Comparison of ENCODE assay signal across 8 mouse cellular contexts in the genomic region with DNA sequence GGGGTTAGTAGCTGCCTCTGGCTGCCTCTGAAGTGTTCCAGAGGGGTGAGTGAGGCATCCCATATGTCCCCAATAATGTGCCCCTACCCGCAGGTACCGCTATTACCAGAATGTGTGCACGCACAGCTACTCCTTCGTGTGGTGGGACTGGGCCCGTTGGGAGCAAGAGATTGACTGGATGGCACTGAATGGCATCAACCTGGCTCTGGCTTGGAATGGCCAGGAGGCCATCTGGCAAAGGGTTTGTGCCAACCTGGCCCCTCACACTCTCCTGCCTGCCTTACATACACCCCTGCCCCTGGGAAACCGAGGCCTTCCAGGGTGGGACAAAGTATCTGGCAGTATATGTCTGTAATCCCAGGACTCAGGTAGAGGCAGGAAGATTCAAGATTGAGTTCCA. TPM values are rescaled to one million over a fixed set of nuclear protein-coding genes. Genes with fewer than 3 reads are reported as not detected.
DNase-seq lines count a peak whose midpoint lies in the region; ATAC-seq and TF ChIP-seq lines count a peak whose summit lies in the region.

No protein-coding gene starts in this region.

- H3K27me3 ChIP-seq in liver, embryonic 11.5 days (replicated peaks; ENCODE audit: control insufficient read depth, insufficient read depth, low read length) = peaks cover 13% of the 10 kb centered on the region
- H3K27me3 ChIP-seq in hindbrain, postnatal 0 days (ENCODE audit: insufficient read depth, low read length) = no peaks in the 10 kb centered on the region
- no peaks in the 10 kb centered on the region for H3K27me3 ChIP-seq in midbrain, postnatal 0 days (ENCODE audit: insufficient read depth, low read length)

- peak; percentile 73 to 78 for DNase-seq in cerebellum, postnatal 10 days
- no peak for DNase-seq in cerebellum, adult 11-12 months
- no peak for DNase-seq in liver, embryonic 11.5 days (ENCODE audit: low spot score)
- DNase-seq in liver = no peak
- no peak for DNase-seq in hindbrain, postnatal 0 days (ENCODE audit: low spot score)
- no peak for DNase-seq in midbrain, postnatal 0 days (ENCODE audit: low spot score)
- DNase-seq in spleen, adult 18-20 months = no peak

- no peak overlapping the region for H3K9ac ChIP-seq in liver, embryonic 11.5 days (ENCODE audit: low read depth, low read length)
- peak overlapping the region; percentile 86 for H3K9ac ChIP-seq in hindbrain, postnatal 0 days (replicated peaks; ENCODE audit: low read length)
- H3K9ac ChIP-seq in midbrain, postnatal 0 days (replicated peaks; ENCODE audit: low read length, poor library complexity, severe bottlenecking) = no peak overlapping the region

- H3K4me3 ChIP-seq in liver, embryonic 11.5 days (ENCODE audit: low read depth, low read length) = peak overlapping the region; percentile 82; the same call in 1 of the 2 replicates
- H3K4me3 ChIP-seq in hindbrain, postnatal 0 days (ENCODE audit: low read length) = peak overlapping the region; percentile 81
- peak overlapping the region; percentile 80; the same call in 1 of the 2 replicates for H3K4me3 ChIP-seq in midbrain, postnatal 0 days (ENCODE audit: low read depth, low read length)

- no peak for ATAC-seq in liver, embryonic 11.5 days (replicated peaks; ENCODE audit: low FRiP score)
- no peak for ATAC-seq in hindbrain, postnatal 0 days
- no peak for ATAC-seq in midbrain, postnatal 0 days (ENCODE audit: low FRiP score)
- ATAC-seq in activated CD4-positive, CD25-positive, alpha-beta regulatory T cell, adult 4 months = no peak

- TF ChIP-seq CTCF in hindbrain, postnatal 0 days (IDR thresholded peaks at IDR 0.05; ENCODE audit: low read depth) = no peak
- no peak for TF ChIP-seq CTCF in midbrain, postnatal 0 days (IDR thresholded peaks at IDR 0.05)

- H3K4me1 ChIP-seq in liver, embryonic 11.5 days (replicated peaks; ENCODE audit: control insufficient read depth, insufficient read depth, low read length) = peaks cover 12% of the 10 kb centered on the region
- 0 out of 2 replicates have a peak, but pooled peaks cover 6% of the 10 kb centered on the region for H3K4me1 ChIP-seq in hindbrain, postnatal 0 days (ENCODE audit: insufficient read depth, low read length)
- peaks cover 6% of the 10 kb centered on the region for H3K4me1 ChIP-seq in midbrain, postnatal 0 days (ENCODE audit: insufficient read depth, low read length)

- peak overlapping the region; percentile 100; the same call in 1 of the 2 replicates for H3K4me2 ChIP-seq in liver, embryonic 11.5 days
- H3K4me2 ChIP-seq in hindbrain, postnatal 0 days (ENCODE audit: low read depth, low read length) = peak overlapping the region; percentile 98
- H3K4me2 ChIP-seq in midbrain, postnatal 0 days (ENCODE audit: low read depth, low read length, poor library complexity, severe bottlenecking) = peak overlapping the region; percentile 98

- WGBS in liver, embryonic 11.5 days = 73% methylated on average over 6 of the region's 6 CpGs
- 60% methylated on average over 6 of the region's 6 CpGs for WGBS in hindbrain, postnatal 0 days
- WGBS in midbrain, postnatal 0 days = 78% methylated on average over 6 of the region's 6 CpGs

- no peak overlapping the region for H3K27ac ChIP-seq in liver, embryonic 11.5 days (ENCODE audit: low read depth, low read length)
- no peak overlapping the region for H3K27ac ChIP-seq in hindbrain, postnatal 0 days
- no peak overlapping the region for H3K27ac ChIP-seq in midbrain, postnatal 0 days (ENCODE audit: low read depth, low read length)

- H3K36me3 ChIP-seq in liver, embryonic 11.5 days (ENCODE audit: control insufficient read depth, insufficient read depth, low read length) = no peaks in the 10 kb centered on the region
- H3K36me3 ChIP-seq in hindbrain, postnatal 0 days (ENCODE audit: insufficient read depth, low read length) = no peaks in the 10 kb centered on the region
- H3K36me3 ChIP-seq in midbrain, postnatal 0 days (ENCODE audit: insufficient read depth, low read length) = no peaks in the 10 kb centered on the region

- no peaks in the 10 kb centered on the region for H3K9me3 ChIP-seq in liver, embryonic 11.5 days (ENCODE audit: control insufficient read depth, low read length)
- H3K9me3 ChIP-seq in hindbrain, postnatal 0 days (ENCODE audit: low read length) = no peaks in the 10 kb centered on the region
- H3K9me3 ChIP-seq in midbrain, postnatal 0 days (ENCODE audit: low read length) = no peaks in the 10 kb centered on the region

RNA-seq across cellular contexts. Expression of a gene that starts 1.2 kb away (rescaled TPM):
- 7.7 and 8.0 TPM in 2 replicates for polyA plus RNA-seq in liver, embryonic 11.5 days (2014; fragmentation: Nextera tagmentation; extraction: Ambion mirVana)
- 23.1 and 23.8 TPM in 2 replicates for total RNA-seq in hindbrain, postnatal 0 days (2014; rRNA removed)
- 15.3 and 17.0 TPM in 2 replicates for polyA plus RNA-seq in hindbrain, postnatal 0 days (2015; fragmentation: Nextera tagmentation; extraction: Ambion mirVana)
- 20.9 and 22.2 TPM in 2 replicates for total RNA-seq in midbrain, postnatal 0 days (2014; rRNA removed)
- 16.0 and 16.6 TPM in 2 replicates for polyA plus RNA-seq in midbrain, postnatal 0 days (2015; fragmentation: Nextera tagmentation; extraction: Ambion mirVana)
- polyA plus RNA-seq in activated CD4-positive, CD25-positive, alpha-beta regulatory T cell, adult 4 months (2017; shearing (Covaris generic)) = 1 to 10 TPM; 6.8 to 9.0 TPM

RNA-seq across cellular contexts. Expression of a gene that starts 7.2 kb away (rescaled TPM):
- polyA plus RNA-seq in liver, embryonic 11.5 days (2014; fragmentation: Nextera tagmentation; extraction: Ambion mirVana) = 0.12 and 0.27 TPM in 2 replicates
- total RNA-seq in hindbrain, postnatal 0 days (2014; rRNA removed) = 0.16 and 0.22 TPM in 2 replicates
- not detected in 2 replicates for polyA plus RNA-seq in hindbrain, postnatal 0 days (2015; fragmentation: Nextera tagmentation; extraction: Ambion mirVana)
- total RNA-seq in midbrain, postnatal 0 days (2014; rRNA removed) = 0.27 TPM in 1 of 2 replicates, not detected in the other
- polyA plus RNA-seq in midbrain, postnatal 0 days (2015; fragmentation: Nextera tagmentation; extraction: Ambion mirVana) = not detected in 2 replicates
- not detected for polyA plus RNA-seq in activated CD4-positive, CD25-positive, alpha-beta regulatory T cell, adult 4 months (2017; shearing (Covaris generic))

RNA-seq across cellular contexts. Expression of a gene that starts 11.4 kb away (rescaled TPM):
- 43.3 and 45.8 TPM in 2 replicates for polyA plus RNA-seq in liver, embryonic 11.5 days (2014; fragmentation: Nextera tagmentation; extraction: Ambion mirVana)
- total RNA-seq in hindbrain, postnatal 0 days (2014; rRNA removed) = 45.7 and 53.2 TPM in 2 replicates
- 34.5 and 35.1 TPM in 2 replicates for polyA plus RNA-seq in hindbrain, postnatal 0 days (2015; fragmentation: Nextera tagmentation; extraction: Ambion mirVana)
- 41.8 and 48.7 TPM in 2 replicates for total RNA-seq in midbrain, postnatal 0 days (2014; rRNA removed)
- polyA plus RNA-seq in midbrain, postnatal 0 days (2015; fragmentation: Nextera tagmentation; extraction: Ambion mirVana) = 31.5 and 34.1 TPM in 2 replicates
- 10 to 100 TPM; 17.9 to 22.1 TPM for polyA plus RNA-seq in activated CD4-positive, CD25-positive, alpha-beta regulatory T cell, adult 4 months (2017; shearing (Covaris generic))

RNA-seq across cellular contexts. Expression of a gene that starts 16.1 kb away (rescaled TPM):
- 45.3 and 45.6 TPM in 2 replicates for polyA plus RNA-seq in liver, embryonic 11.5 days (2014; fragmentation: Nextera tagmentation; extraction: Ambion mirVana)
- total RNA-seq in hindbrain, postnatal 0 days (2014; rRNA removed) = 42.2 and 75.2 TPM in 2 replicates
- polyA plus RNA-seq in hindbrain, postnatal 0 days (2015; fragmentation: Nextera tagmentation; extraction: Ambion mirVana) = 58.3 and 61.0 TPM in 2 replicates
- total RNA-seq in midbrain, postnatal 0 days (2014; rRNA removed) = 60.7 and 61.3 TPM in 2 replicates
- 64.1 and 67.8 TPM in 2 replicates for polyA plus RNA-seq in midbrain, postnatal 0 days (2015; fragmentation: Nextera tagmentation; extraction: Ambion mirVana)
- polyA plus RNA-seq in activated CD4-positive, CD25-positive, alpha-beta regulatory T cell, adult 4 months (2017; shearing (Covaris generic)) = 10 to 100 TPM; 51.8 to 71.5 TPM

RNA-seq across cellular contexts. Expression of a gene that starts 24.2 kb away (rescaled TPM):
- polyA plus RNA-seq in liver, embryonic 11.5 days (2014; fragmentation: Nextera tagmentation; extraction: Ambion mirVana) = 40.7 and 42.8 TPM in 2 replicates
- 2.9 and 5.5 TPM in 2 replicates for total RNA-seq in hindbrain, postnatal 0 days (2014; rRNA removed)
- 16.3 and 17.5 TPM in 2 replicates for polyA plus RNA-seq in hindbrain, postnatal 0 days (2015; fragmentation: Nextera tagmentation; extraction: Ambion mirVana)
- total RNA-seq in midbrain, postnatal 0 days (2014; rRNA removed) = 5.3 and 6.9 TPM in 2 replicates
- polyA plus RNA-seq in midbrain, postnatal 0 days (2015; fragmentation: Nextera tagmentation; extraction: Ambion mirVana) = 8.9 and 10.3 TPM in 2 replicates
- 10 to 100 TPM; 12.3 to 13.4 TPM for polyA plus RNA-seq in activated CD4-positive, CD25-positive, alpha-beta regulatory T cell, adult 4 months (2017; shearing (Covaris generic))

Comparison
In these comparisons a context has a peak if more than half of its experiments do, and no peak if none do; other contexts are left out.
1. DNase-seq: peak in cerebellum, postnatal 10 days (2 of 2); none in cerebellum, adult 11-12 months (single experiment), liver, embryonic 11.5 days (single experiment), liver (single experiment), hindbrain, postnatal 0 days (single experiment), midbrain, postnatal 0 days (single experiment) and spleen, adult 18-20 months (0 of 2).
2. Peak in every context shown above with its lines, with median percentiles within 50 percentile points of each other: H3K4me2 ChIP-seq and H3K4me3 ChIP-seq.